Mouse (Mus musculus): ENCODE measurements around the gene Asb5. TPM values are rescaled to one million over a fixed set of nuclear protein-coding genes. Genes with fewer than 3 reads are reported as not detected.

The Asb5 gene
- polyA plus RNA-seq (2014; fragmentation: Illumina TruSeq; extraction: RNeasy Lipid Tissue Mini Kit (QIAGEN cat#74804); ENCODE audit: low read depth, low replicate concordance): 0.73 TPM

GRCm38 (mm10) chr8:54529382-54530296 is at the start of gene Asb5, which contains the start of gene Spcs3:
Asb5 (plus strand) TSS chr8:54529580.
Spcs3 (minus strand) TSS chr8:54529998.

GRCm38 (mm10) chr8:54600671-54601251 is 71.4 kb downstream of the Asb5 start, which contains the start of gene Spata4:
Spata4 (plus strand) TSS chr8:54600781.

Other genes with a start within 250 kb of the Asb5 start
- 207 TPM for gene Spcs3, start 418 bp downstream of the Asb5 start, polyA plus RNA-seq (2014; fragmentation: Illumina TruSeq; extraction: RNeasy Lipid Tissue Mini Kit (QIAGEN cat#74804); ENCODE audit: low read depth, low replicate concordance)
- not detected for gene Spata4, start 71.2 kb downstream of the Asb5 start, polyA plus RNA-seq (2014; fragmentation: Illumina TruSeq; extraction: RNeasy Lipid Tissue Mini Kit (QIAGEN cat#74804); ENCODE audit: low read depth, low replicate concordance)